Mouse (Mus musculus): Measurements from ENCODE around the gene Psip1.

Psip1 gene

GRCm38 (mm10) chr4:83414241-83414824 lies 71.9 kb downstream of the Psip1 start:
- DNase-seq: no peak

GRCm38 (mm10) chr4:83412060-83412459 lies 74.2 kb downstream of the Psip1 start:
- no peak for DNase-seq

GRCm38 (mm10) chr4:83409867-83410505 lies 76.3 kb downstream of the Psip1 start:
- DNase-seq: no peak

GRCm38 (mm10) chr4:83407688-83408087 lies 78.6 kb downstream of the Psip1 start:
- no peak for DNase-seq

Measured in kidney, adult 11 months (tissue).